Mouse (Mus musculus) liver, adult 2 months (tissue): ENCODE measurements around the gene Fam243. TPM values are rescaled to one million over a fixed set of nuclear protein-coding genes. Genes with fewer than 3 reads are reported as not detected.
A peak's percentile ranks its signal among the peaks of the same experiment; 100 is the strongest.

Experiments
- DNase-seq: peaks from one replicate; pipeline ENCODE4 v3.0.0-alpha.2; 2011; ENCODE audit warnings: low read depth, low spot score; ENCODE audit errors: extremely low read depth
- H3K27ac ChIP-seq: fragments of 200-500 bp; replicated peaks from 2 replicates; pipeline ENCODE4 v1.5.1; 2012; ENCODE audit warnings: low read depth, mild to moderate bottlenecking, control low read depth, inconsistent platforms, low read length; ENCODE audit not compliant: insufficient read depth
- H3K27me3 ChIP-seq: fragments of 200-500 bp; 2 replicates; pipeline ENCODE4 v1.6.1; 2012; ENCODE audit warnings: mild to moderate bottlenecking, moderate library complexity, low read length, inconsistent platforms; ENCODE audit not compliant: control insufficient read depth, insufficient read depth
- H3K36me3 ChIP-seq: fragments of 200-500 bp; 2 replicates; pipeline ENCODE4 v1.6.1; 2012; ENCODE audit warnings: low read length, inconsistent platforms; ENCODE audit not compliant: control insufficient read depth, insufficient read depth
- H3K4me1 ChIP-seq: fragments of 200-500 bp; 2 replicates; pipeline ENCODE4 v1.6.1; 2011; ENCODE audit warnings: low read length; ENCODE audit not compliant: control insufficient read depth, insufficient read depth
- H3K4me3 ChIP-seq: fragments of 200-500 bp; 2 replicates; pipeline ENCODE4 v1.5.1; 2011; ENCODE audit warnings: low read depth, mild to moderate bottlenecking, control low read depth, low read length, moderate library complexity; ENCODE audit not compliant: insufficient read depth
- H3K79me2 ChIP-seq: fragments of 200-500 bp; 2 replicates; pipeline ENCODE4 v1.6.1; 2012; ENCODE audit warnings: inconsistent platforms, mild to moderate bottlenecking, low read length, moderate library complexity; ENCODE audit not compliant: control insufficient read depth, insufficient read depth
- H3K9ac ChIP-seq: fragments of 200-500 bp; 2 replicates; pipeline ENCODE4 v1.6.1; 2012; ENCODE audit warnings: low read depth, mild to moderate bottlenecking, control low read depth, inconsistent platforms, low read length
- CTCF ChIP-seq: fragments of 200-500 bp; IDR thresholded peaks from 2 replicates; pipeline ENCODE4 v1.5.1; 2011; ENCODE audit warnings: low read depth, low read length, control low read depth
- POLR2A ChIP-seq: fragments of 200-500 bp; IDR thresholded peaks from 2 replicates; pipeline ENCODE4 v1.6.1; 2011; ENCODE audit warnings: low read length, control low read depth; ENCODE audit not compliant: insufficient read depth; ENCODE audit errors: extremely low read depth
- WGBS: fragments of 180-500 bp; shearing (Covaris S2); methylation state at CpG from one replicate; pipeline ENCODE4 v1.1.7; 2018; 5-methylcytosine and 5-hydroxymethylcytosine counted together
- polyA plus RNA-seq: library from polyadenylated mRNA; depleted of rRNA; stranded (reverse); fragments of >200 nt; gene quantifications from 2 replicates; pipeline ENCODE4 v1.2.3, GENCODE M21; 2012
- total RNA-seq: library from RNA; depleted of rRNA; stranded (reverse); fragments of >200 nt; gene quantifications from 2 replicates; pipeline ENCODE4 v1.2.3, GENCODE M21; 2014

Gene Fam243
- total and polyA plus RNA-seq, 2 experiments, result not detected

GRCm38 (mm10) chr16:92348941-92349340 lies 27.7 kb upstream of the Fam243 start:
- no peaks in the 10 kb centered on the region for H3K27me3 ChIP-seq
- no peak overlapping the region for H3K4me3 ChIP-seq
- H3K27ac ChIP-seq, result no peak overlapping the region
- TF ChIP-seq POLR2A, result no peak
- TF ChIP-seq CTCF, result no peak
- no peaks in the 10 kb centered on the region for H3K4me1 ChIP-seq
- DNase-seq, result peak; percentile 72
- 49% methylated on average over 12 of the region's 12 CpGs for WGBS
- H3K79me2 ChIP-seq, result no peaks in the 10 kb centered on the region
- no peaks in the 10 kb centered on the region for H3K36me3 ChIP-seq
- no peak overlapping the region for H3K9ac ChIP-seq

- DNase-seq, result no peak
- TF ChIP-seq CTCF (no peak), POLR2A (no peak)
- WGBS, result 89% methylated on average over 13 of the region's 13 CpGs
- Histone ChIP-seq H3K36me3 (no peaks in the 10 kb centered on the region), H3K9ac (no peak overlapping the region), H3K27ac (no peak overlapping the region), H3K27me3 (no peaks in the 10 kb centered on the region), H3K4me3 (no peak overlapping the region), H3K79me2 (no peaks in the 10 kb centered on the region), H3K4me1 (no peaks in the 10 kb centered on the region)
These were observed 25.2 kb upstream of the Fam243 start for GRCm38 (mm10) chr16:92346297-92346916.

- Histone ChIP-seq H3K27me3 (no peaks in the 10 kb centered on the region), H3K9ac (no peak overlapping the region), H3K79me2 (no peaks in the 10 kb centered on the region), H3K27ac (no peak overlapping the region), H3K4me3 (no peak overlapping the region), H3K36me3 (no peaks in the 10 kb centered on the region), H3K4me1 (no peaks in the 10 kb centered on the region)
- DNase-seq, result peak; percentile 26
- no peak for TF ChIP-seq POLR2A
- no peak for TF ChIP-seq CTCF
- 56% methylated on average over 11 of the region's 11 CpGs for WGBS
These were observed 23.9 kb upstream of the Fam243 start for GRCm38 (mm10) chr16:92345177-92345576.

- no peaks in the 10 kb centered on the region for H3K4me1 ChIP-seq
- no peaks in the 10 kb centered on the region for H3K36me3 ChIP-seq
- H3K27ac ChIP-seq, result no peak overlapping the region
- no peaks in the 10 kb centered on the region for H3K79me2 ChIP-seq
- peak overlapping the region; percentile 27 for H3K4me3 ChIP-seq
- peak; percentile 41 for DNase-seq
- no peaks in the 10 kb centered on the region for H3K27me3 ChIP-seq
- peak overlapping the region; percentile 16; the same call in 1 of the 2 replicates for H3K9ac ChIP-seq
- TF ChIP-seq CTCF (peak; percentile 68; the same call in 1 of the 2 replicates), POLR2A (no peak)
- WGBS, result 26% methylated on average over 27 of the region's 27 CpGs
These were observed 19.6 kb upstream of the Fam243 start for GRCm38 (mm10) chr16:92340612-92341511.

GRCm38 (mm10) chr16:92336280-92336679 lies 15.0 kb upstream of the Fam243 start:
- Histone ChIP-seq H3K36me3 (no peaks in the 10 kb centered on the region), H3K4me1 (no peaks in the 10 kb centered on the region), H3K27ac (no peak overlapping the region), H3K9ac (no peak overlapping the region), H3K4me3 (no peak overlapping the region), H3K79me2 (no peaks in the 10 kb centered on the region), H3K27me3 (no peaks in the 10 kb centered on the region)
- peak; percentile 47 for DNase-seq
- WGBS, result 5% methylated on average over 9 of the region's 9 CpGs
- TF ChIP-seq POLR2A (no peak), CTCF (peak; percentile 93)
